Mouse (Mus musculus): ENCODE data around the gene Defb43. TPM values are rescaled to one million over a fixed set of nuclear protein-coding genes. Genes with fewer than 3 reads are reported as not detected.

Gene Defb43
- polyA plus RNA-seq (2012; rRNA removed), result 59.2 and 207 TPM in 2 replicates

DNA sequence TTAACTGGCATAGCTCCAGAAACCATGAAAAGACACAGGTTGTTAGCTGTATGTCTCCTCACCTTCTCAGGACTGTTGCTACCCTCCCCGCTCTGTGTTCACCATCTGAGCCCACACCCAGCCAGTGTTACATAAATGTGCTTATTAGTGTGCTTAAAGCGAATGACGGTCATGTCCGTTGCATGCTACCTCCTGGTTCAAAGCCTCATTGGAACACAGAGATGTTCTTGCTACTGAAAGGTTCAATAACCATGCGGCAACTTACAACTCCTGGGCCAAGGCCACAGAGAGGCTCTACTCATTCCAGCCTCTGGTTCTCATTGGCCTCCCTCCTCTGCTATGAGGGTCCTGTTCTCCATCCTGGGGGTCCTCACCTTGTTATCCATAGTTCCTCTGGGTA lies at the start of gene Defb43:
Gene Defb43 (plus strand): TSS at position 301 of the 400 bp plus-strand sequence.
- no peak for DNase-seq (ENCODE audit: low read depth)

DNA sequence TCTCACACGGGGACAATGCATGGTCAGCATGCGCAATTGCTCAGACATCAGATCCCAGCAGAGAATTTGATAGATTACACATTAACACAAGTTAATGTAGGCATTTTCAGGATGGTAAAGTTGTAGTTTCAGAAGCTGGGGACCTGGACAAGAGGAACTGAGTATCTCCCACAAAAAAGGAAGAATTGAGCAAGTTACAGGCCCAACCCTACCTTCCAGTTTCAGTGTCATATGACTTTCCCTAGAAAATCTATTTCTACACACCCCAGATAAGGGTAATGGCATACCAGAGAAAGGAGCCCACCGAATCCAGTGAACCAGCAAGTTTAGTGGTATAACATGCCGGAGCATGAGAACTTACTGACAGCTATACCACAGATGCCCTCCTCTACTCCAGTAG lies 47.9 kb upstream of the Defb43 start:
- DNase-seq (ENCODE audit: low read depth), result no peak

DNA sequence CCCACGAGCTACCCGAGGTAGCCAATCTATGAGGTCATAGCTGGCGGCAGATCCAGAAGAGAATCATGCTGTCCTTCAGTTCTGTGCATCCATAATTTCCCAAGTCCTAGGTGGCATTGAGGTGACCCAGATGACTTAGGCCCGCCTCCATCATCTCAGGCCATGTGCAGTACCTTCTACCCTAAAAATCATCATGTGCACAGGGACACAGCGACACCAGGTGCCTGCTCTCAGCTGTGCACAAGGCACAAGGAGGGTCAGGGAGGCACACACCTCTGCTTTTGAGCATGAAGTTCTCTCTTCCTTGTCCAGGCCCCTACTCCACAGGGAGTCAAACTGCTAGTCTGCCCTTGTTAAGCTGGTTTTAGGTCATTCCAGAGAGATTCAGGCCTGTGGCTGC lies 46.2 kb upstream of the Defb43 start:
- no peak for DNase-seq (ENCODE audit: low read depth)

DNA sequence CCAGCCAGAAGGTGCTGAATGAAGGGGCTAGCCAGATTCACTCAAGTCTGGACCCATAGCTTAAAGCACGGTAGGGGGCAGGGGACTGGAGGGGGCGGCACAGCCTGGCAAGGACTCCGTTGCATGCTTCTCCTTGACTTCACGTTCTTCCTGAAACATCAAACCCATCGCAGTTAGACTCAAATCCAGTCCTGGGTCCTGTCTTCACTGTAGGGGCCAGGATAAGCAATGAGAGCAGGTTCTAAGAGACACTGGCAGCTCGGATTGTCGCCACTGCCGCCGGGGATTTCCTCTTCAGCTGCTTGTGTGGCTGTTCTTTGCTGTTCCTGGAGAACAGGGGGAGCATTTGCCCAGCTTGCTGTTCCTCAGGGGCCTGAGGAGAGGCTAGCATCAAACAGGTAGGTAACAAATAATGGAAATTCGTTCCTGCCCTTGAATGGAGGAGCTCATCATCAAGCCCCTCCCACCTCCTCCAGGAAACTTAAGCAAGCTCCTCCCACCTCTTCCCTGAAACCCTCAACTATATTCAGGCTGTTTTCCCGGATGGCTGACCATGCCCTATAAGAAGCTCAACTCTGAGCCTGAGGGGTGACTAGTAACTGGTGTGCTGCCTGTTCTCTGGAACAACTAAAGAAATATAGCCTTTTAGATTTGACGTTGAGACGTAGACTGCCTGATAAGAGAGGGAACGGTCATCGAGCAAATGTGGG lies 45.6 kb upstream of the Defb43 start:
- DNase-seq (ENCODE audit: low read depth), result no peak

DNA sequence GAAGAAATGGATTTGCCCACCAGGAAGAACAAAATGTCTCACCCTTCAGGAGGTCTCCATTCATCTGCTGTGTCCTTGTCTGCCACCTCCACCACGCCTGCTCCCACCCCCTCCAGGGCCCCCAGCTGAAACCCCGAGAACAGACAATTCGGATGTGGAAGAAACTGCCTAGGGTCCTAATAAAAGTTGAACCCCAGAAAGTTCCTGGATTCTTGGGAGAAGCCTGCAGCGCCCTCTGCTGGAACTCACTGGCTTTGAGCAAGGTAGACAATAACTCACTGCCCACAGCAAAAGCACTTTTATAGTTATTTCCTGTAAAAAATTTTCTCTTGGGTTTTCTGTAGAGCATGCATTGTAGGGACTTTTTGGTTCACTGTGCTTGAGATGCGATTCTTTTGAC lies 36.5 kb upstream of the Defb43 start:
- no peak for DNase-seq (ENCODE audit: low read depth)

DNA sequence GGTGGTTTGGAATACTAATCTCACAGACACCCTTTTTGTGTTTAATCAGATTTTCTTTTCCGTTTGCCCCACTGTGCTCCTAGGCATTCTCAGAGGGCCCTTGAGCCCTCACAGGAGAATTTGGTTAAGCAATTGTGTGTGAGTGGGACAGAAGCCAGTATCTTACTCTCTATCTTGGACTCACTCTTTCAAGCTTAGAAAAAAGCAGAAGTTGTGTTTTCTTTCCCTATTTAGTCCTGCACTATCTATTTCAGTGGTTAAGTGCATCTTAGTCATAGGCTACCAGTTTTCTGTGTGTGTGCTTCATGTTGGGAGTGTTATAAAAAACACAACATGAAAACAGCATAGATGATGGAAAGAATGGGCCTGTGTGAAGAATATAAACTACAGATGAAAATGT lies 31.8 kb upstream of the Defb43 start:
- DNase-seq (ENCODE audit: low read depth), result no peak

DNA sequence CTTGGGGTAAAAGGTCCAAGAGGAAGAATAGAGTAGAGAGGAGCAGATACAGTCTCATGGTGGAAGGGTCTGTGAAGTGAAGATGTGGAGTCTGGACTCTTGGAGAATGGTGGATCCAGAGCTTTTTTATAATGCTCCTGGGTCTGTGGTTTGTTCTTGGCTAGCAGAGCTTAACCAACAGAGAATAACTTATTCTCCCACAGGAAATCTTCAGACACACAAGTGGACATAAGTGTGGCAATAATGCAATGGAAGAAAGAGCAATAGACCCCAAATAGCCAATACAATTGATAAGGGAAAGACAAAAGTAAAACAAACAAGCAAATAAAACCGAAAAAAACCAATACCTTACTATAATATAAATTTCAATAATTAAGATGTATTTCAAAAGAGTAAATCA lies 27.2 kb upstream of the Defb43 start, which contains the start of gene Defb48:
Gene Defb48 (minus strand): TSS at position 101 of the 400 bp plus-strand sequence.
- no peak for DNase-seq (ENCODE audit: low read depth)

DNA sequence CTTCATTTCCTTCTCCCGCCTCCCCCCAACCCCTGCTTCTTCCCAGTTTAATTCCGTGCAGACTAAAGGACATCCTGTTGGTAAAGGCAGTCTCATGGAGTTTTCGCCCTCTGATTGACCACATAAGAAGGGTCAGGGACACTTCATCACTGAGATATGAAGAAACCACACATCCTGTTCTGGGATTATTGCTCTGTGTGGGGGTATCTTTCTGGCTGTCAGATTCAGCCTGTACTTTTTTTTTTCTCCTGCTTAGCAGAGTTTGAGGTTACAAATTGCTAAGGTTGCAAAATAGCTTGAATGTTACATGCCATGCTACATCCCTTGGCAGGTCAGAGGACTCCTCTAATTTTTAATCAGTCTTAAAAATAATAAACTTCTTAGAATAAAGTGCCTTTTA lies 20.3 kb upstream of the Defb43 start:
- DNase-seq (ENCODE audit: low read depth), result no peak

DNA sequence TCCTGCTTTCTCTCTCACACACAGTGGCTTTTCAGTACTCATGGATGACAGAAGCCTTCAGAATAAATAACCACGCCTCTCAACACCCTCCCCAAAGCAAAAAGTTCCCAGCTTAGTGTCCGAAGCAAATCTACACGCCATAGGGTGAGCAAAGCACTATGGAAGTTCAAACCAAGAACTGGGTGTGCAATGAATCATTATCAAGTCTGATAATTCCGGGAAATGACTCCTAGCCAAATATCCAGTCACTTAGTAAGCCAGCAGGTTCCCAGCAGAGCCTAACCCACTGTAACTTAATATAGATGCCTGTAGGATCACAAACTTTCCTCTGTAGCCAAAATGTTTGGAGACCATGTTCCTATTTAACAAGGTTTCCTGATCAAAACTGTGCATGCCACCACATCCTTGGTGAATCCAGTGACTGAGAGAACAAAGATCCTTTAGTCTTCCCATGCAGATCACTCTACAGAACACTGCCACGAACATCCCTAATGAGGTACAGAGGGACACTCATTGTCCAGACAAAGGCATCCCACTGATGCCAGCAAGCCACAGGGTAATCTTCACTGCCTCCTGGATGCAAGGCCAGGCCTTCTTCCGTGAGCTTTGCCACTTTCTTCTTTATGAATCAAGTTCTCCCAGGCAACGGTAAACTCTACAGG lies 19.6 kb upstream of the Defb43 start:
- DNase-seq (ENCODE audit: low read depth), result no peak

DNA sequence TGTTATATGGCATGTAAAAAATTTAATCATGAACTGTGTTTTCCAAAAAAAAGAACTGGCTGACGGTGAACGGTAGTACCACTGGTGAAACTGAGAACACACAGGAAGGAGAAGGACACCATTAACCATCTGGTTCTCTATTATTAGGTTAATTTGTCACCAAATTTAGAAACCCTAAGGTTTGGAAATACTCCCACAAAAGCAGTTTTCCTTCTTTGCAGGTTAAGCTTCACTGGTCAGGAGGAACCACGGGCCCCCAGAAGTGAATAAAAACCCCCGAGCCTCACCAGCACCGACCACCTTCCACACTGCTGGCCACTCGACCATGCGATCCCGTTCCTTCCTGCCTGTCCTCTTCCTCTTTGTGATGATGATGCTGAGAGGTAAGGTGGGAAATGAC lies 13.8 kb upstream of the Defb43 start, which contains the start of gene Defb47:
Gene Defb47 (plus strand): TSS at position 301 of the 400 bp plus-strand sequence.
- DNase-seq (ENCODE audit: low read depth), result no peak

DNA sequence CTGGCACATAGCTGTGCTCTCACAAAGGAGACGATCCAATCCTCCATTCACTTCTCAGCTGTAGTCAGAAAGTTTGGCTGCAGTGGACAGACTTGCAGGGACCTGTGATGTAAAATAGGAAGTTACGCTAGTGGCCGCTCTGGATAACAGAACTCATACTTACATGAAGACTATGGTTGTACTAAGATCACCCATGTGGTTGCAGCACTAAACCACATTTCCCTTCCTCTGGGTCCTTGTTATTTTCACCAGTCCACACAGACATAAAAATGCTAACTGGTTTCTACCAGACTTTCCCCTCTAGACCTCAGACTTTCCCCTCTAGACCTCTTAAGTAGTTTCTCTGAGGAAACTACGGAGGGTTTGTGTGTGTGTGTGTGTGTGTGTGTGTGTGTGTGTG lies 12.6 kb upstream of the Defb43 start:
- DNase-seq (ENCODE audit: low read depth), result no peak

DNA sequence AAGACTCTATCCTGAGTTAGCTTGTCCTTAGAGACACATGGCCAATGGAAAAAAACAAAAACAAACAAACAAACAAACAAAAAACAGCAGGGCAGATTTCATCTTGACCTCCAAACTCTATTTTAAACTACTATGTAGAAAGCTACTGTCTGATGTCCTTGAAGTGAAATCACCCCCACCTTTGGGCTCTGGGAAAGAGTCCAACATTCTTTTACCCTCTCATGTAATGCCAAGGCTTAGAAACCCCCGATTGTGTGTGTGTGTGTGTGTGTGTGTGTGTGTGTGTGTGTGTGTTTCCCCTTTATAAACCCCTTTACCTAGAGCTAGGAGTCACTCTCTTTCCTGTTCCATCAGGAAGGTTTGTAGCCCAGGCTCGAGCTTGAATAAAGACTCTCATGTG lies 9.0 kb upstream of the Defb43 start:
- DNase-seq (ENCODE audit: low read depth), result no peak

DNA sequence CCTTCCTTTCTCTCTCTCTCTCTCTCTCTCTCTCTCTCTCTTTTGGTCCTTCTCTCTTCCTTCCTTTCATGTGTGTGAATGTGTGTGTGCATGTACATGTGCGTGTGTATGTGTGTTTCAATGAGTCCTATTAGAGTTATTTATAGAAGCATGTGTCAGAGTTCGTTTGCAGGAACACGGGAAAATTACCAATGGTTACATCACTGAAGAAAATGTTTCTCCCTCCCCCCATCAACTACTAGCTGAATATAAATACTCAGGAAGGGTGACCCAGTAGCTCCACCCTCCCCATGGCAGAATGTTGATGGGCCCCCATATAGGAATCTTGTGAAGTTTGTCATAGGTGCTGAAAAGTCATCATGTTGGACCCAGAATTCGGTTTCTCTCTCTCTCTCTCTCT lies 1.5 kb downstream of the Defb43 start:
- no peak for DNase-seq (ENCODE audit: low read depth)

DNA sequence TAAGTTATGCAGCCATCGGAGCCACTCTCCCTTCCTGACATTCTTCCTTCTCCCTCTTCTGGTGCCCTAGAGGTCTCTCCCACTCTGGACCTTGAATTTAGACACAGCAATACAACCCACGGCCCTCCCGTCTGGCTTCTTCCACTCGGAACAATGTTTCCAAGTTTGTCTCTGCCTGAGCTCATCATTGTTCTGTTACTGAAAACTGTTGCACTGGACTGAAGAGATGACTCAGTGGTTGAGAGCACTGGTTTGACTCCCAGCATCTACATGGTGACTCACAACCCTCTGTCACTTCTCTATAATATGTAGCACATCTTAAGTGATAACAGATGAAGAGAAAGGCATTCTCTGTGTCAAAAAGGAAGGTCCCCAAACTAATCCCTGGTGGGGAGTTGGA lies 3.1 kb downstream of the Defb43 start:
- DNase-seq (ENCODE audit: low read depth), result no peak

DNA sequence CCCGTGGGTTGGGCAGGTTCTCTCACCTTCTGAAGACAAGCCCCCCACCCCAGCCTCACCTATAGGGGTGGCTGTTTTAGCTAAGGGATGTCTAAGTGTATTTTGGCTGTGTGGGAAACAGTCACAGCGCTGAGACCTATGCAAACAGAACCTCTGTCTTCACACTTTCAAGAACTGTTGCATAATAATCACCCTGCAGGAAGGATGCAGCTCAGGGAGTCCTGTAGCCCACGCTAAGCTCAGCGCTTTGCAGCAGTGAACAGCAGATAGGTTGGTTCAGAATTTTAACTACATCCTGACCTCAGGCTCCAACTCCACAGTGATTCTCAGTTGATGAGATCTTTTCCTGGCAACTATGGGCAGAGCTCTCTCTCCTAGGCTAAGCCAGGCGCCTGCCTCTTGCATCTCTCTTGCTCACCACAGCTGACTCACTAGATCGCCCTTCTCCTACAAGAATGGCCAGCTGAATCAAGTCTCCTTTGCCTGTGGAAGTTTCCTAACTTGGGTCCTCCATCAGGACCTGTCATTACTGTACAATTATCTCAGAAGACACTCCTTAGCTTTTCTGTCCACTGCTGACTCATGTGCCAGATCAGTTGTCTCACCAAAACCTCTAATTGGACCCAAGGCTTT lies 9.1 kb downstream of the Defb43 start:
- DNase-seq (ENCODE audit: low read depth), result peak; percentile 9

DNA sequence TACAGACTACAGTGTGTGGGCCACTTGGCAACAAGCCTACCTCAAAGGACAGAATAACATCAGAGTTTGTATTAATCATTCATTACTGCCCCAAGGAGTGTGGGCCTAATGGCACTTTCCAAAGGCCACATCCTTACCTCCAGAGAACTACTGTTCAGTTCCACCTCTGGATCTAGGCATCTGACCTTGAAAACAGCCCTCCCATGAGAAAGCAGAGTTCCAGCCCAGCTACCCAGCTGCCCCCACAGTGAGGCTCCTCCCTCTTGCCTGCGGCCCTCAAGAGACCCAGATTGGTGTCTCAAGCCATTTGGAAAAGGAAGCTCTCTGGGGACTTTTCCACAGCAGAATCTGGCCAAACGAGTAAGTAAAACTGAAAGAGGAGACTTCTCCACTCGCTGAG lies 35.1 kb downstream of the Defb43 start, which contains the start of gene Defb42:
Gene Defb42 (plus strand): TSS at position 301 of the 400 bp plus-strand sequence.
- DNase-seq (ENCODE audit: low read depth), result no peak

DNA sequence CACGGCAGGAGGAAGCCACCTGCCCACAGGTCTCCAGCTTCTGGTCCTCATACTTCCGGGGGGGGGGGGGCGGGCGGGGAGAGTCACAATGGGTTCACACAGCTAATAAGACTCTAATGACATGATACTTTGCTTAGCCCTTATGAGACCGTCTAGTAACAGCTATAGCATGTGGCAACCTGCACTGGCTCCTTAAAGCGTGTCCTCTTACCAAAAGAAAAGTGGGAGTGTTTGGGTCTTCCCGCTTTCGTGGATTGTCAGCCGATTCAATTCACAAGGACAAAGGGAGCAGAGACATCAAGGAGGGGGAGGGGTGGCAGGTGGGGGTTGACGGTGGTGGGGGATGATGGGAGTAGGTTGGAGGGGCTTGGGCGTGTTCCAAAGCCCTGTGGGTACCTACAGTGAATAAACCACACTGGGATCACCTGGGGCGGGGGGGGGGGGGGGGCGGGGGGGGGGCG lies 38.4 kb downstream of the Defb43 start, which contains the start of gene Defb30:
Gene Defb30 (minus strand): TSS at position 51 of the 461 bp plus-strand sequence.
- no peak for DNase-seq (ENCODE audit: low read depth)

DNA sequence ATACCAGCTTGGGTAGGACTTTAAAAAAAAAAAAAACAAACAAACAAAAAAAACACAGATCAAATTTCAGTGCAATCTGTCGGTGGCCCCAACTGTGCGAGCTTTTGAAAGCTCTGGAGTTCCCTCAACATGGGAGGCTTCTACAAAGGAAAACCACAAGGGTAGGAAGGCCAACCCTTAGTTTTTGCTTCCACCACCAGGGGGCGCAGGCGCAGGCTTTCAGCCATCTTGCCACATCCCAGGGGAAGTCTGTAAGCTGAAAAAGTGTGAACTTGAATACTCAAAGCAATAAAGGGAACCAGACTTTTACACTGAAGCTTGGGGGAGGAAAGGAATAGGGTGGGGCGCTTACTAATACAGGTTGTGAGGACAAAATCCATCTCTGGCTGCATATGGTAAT lies 39.2 kb downstream of the Defb43 start:
- DNase-seq (ENCODE audit: low read depth), result no peak

DNA sequence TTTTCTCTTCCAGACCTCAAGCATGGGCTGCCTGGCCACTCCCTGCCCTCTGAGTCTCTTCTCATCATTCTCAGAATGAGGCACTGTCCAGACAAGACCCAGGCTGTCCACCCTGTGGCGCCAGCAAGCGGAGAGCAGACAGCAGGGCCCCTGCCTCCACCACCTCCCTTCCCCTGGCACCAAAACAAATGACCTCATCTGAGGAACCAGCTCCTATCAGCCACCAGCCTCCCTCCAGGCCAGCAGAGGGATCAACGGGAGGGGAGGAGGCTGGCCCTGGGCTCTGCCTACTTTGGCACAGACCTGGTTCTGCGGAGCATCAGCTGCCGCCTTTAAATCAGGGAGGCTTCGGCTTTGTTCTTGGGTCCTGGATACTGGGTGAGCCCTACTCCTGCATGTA lies 43.2 kb downstream of the Defb43 start:
- DNase-seq (ENCODE audit: low read depth), result no peak

DNA sequence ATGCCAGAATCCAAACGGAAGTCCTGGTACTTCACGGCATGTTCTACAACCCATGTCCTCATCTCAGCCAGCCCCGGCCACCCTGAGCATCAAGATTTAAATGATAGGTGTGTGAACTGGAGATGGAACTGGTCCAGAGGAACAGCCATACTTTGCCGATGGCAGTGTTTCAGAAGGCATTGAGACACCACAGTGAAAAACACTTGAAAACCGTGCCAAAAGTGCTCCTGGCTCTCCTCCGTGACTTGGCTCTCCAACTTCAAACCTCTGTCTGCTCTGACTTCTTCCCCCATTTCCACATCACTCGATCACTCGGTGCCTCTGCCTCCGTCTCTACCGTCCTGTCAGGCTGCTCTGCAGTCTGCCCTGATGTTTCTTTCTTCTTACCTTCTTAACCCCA lies 48.8 kb downstream of the Defb43 start:
- peak; percentile 34 for DNase-seq (ENCODE audit: low read depth)

DNA sequence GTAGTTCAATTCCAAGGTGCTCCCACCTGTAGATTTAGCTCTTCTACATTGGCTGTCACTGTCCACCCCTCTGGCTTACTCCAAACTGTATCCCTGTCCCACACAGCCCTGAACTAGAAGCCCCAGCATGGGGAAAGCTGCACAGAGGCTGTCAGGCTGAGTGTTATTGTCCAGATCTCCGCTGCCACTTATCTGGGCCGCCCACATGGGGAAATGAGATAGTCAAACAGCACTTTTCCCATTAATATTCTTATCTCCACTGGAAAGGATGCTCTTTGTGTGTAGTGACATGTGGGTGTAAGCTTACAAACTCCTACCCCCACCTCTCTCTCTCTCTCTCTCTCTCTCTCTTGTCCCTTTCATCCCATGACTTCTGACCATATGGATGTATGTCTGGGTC lies 50.6 kb downstream of the Defb43 start:
- no peak for DNase-seq (ENCODE audit: low read depth)

DNA sequence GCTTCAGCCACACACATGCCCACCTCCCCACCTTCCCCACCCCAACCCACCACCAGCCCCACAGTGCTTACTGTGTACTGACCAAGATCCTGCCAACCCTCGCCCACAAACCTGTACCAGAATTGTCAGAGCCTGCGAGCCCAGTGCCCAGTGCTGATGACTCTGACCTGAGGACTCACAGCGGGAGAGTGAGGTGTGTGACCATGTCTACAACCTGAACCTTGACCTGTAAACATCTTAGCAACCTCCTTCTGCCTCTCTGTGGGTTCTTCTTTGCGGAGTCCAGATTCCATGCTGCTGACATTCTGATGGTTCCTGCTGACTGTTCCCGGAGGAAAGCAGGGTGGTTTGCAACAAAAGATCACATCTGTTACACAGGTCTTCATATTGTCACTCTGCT lies 53.8 kb downstream of the Defb43 start:
- DNase-seq (ENCODE audit: low read depth), result no peak

Measured in gonadal fat pad, adult 2 months (tissue).